Mouse (Mus musculus): Measurements from ENCODE around the gene Otop2.

DNA sequence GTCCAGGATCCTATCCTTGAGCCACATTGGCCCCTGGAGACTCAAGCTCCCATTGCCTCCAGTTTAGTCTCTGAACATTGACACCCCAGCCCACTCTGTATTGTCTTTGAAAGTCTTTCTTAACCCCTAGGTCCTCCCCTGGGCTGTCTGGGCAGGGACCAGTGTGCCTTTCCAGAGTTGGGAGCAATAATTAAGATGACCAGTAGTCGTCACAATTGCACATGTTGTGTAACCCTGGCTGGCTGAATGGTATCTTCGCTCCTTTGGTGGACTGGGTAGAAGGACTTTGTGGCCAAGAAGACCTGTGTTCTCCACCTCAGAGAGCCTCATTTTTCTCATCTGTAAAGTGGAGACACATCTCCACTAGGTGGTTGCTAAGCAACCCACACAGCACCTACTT, 7.3 kb downstream of the Otop2 start:
- no peak for TF ChIP-seq CTCF (IDR thresholded peaks at IDR 0.05; ENCODE audit: borderline replicate concordance, insufficient read depth, low read length)
- TF ChIP-seq POLR2A (IDR thresholded peaks at IDR 0.05; ENCODE audit: low read depth, low read length), result no peak
